Mouse (Mus musculus): ENCODE results near the gene Pcif1. TPM values are rescaled to one million over a fixed set of nuclear protein-coding genes. Genes with fewer than 3 reads are reported as not detected.

Pcif1 gene
- total RNA-seq, 2 experiments from 2014 or later, result 35.1 to 48.6 TPM

GRCm38 (mm10) chr2:164916820-164917219, 37.7 kb downstream of the Pcif1 start:
- DNase-seq (ENCODE audit: low spot score in 2 of 2), result no peak

GRCm38 (mm10) chr2:164917371-164917770, 38.3 kb downstream of the Pcif1 start:
- no peak for DNase-seq (ENCODE audit: low spot score in 2 of 2)

GRCm38 (mm10) chr2:164918325-164918724, 39.2 kb downstream of the Pcif1 start:
- no peak for DNase-seq (ENCODE audit: low spot score in 2 of 2)

DNA sequence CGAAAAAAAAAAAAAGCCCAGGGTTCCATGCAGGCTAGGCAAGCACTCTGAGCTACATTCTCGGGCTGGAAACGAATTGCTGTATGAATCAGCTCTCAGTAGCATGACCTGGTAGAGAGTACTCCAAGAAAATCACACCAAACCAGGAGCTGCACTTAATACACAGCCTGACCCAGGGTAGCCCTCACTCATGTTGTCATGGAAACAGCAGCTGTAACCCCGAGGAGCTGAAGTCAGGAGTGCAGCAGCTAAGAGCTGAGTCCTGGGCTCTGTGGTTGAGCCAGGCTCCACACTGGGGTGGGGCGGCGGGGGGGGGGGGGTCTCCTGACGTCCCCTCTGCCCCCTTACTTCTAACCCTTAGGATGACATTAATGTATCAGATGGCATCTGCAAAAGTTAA, 42.9 kb downstream of the Pcif1 start:
- no peak for DNase-seq (ENCODE audit: low spot score in 2 of 2)

GRCm38 (mm10) chr2:164923291-164923690, 44.2 kb downstream of the Pcif1 start:
- DNase-seq (ENCODE audit: low spot score in 2 of 2), result no peak

DNA sequence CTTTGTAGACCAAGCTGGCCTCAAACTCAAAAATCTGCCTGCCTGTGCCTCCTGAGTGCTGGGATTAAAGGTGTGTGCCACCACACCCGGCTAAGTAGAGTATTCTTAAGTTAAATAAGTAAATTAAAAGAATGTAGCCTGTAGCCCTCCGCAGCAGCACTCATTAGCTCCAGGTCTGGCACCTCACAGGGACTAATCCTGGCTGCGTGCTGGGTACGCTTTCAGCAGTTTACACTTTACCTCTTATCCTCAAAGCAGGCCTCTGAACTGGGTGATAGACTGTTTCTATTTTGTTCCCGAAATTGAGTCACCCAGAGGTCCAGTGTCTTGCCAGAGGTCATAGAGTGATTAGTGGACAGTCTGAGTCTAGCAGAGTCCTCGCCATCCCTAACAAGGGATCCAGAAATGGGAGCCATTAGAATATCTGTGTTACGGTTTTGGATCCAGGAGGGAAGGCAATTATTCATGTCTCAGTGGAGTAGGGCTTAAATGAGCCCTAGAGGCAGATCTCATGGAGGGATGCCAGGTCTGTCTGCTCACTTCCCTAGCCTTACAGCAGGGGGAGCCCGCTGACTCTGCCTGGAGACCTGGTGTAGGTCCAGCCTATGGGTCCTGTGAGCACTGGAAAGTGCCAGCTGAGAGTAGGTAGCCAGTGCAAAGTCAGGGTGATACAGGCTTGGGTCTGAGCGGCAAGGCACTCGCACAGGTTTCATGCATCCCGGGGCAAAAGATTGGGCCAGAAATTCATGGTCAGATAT, 45.2 kb downstream of the Pcif1 start:
- DNase-seq (ENCODE audit: low spot score in 2 of 2), result peak; percentile 85 to 87

GRCm38 (mm10) chr2:164930706-164931581, 51.8 kb downstream of the Pcif1 start:
- DNase-seq (ENCODE audit: low spot score in 2 of 2), result no peak

- no peak for DNase-seq (ENCODE audit: low spot score in 2 of 2)
Observed at GRCm38 (mm10) chr2:164933534-164933933, 54.4 kb downstream of the Pcif1 start.

GRCm38 (mm10) chr2:164935991-164936390, 56.9 kb downstream of the Pcif1 start:
- DNase-seq (ENCODE audit: low spot score in 2 of 2), result no peak

DNA sequence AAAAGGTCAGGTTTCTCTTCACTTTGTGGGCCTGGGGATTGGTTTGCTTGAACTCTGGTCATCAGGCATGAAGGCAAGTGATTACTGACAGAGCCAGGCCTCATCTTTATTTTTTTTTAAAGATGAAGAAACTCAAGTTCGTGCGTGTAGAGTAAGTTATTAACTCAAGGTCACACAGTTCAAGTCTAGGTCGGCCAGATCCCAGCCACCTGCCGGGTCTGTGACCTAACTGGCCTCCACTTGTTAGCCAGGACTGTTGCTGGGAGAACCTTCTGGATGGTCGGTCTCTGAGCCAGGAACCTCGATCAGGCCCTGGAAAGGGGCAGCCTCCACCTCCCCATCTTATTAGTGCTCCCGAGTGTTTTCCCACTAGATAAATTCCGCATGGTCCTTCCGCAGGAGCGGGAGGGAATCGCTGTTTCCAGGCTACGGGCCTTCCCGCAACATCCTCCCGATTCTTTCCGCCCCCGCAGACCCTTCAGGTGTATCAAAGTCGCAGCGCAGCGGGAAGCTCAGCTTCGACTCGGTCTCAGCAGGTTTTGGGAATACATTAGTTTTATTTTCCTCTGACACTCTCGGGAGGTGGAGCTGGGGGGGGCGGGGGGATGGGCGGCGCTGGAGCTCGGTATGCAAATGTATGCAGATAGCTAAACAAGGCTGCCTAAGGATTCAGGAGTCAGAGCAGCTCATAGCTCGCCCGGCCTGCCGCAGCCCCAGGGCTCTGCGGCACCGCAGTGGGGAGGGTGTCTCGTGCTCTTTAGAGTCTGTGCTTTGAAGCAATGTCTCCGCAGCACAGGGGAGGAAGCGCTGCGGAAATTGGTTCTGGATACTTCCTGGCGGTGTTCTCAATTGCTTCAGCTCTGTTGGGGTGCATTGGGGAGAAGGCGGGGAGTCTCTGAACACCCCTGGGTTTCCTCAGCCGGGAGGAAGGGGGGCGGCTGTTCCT, 59.3 kb downstream of the Pcif1 start:
- DNase-seq (ENCODE audit: low spot score in 2 of 2), result no peak

GRCm38 (mm10) chr2:164939106-164939505, 60.0 kb downstream of the Pcif1 start:
- DNase-seq (ENCODE audit: low spot score in 2 of 2), result no peak

GRCm38 (mm10) chr2:164940140-164940830, 61.2 kb downstream of the Pcif1 start, which contains the start of gene Mmp9:
Gene Mmp9 (plus strand): TSS chr2:164940780.
- DNase-seq (ENCODE audit: low spot score in 2 of 2), result no peak

DNA sequence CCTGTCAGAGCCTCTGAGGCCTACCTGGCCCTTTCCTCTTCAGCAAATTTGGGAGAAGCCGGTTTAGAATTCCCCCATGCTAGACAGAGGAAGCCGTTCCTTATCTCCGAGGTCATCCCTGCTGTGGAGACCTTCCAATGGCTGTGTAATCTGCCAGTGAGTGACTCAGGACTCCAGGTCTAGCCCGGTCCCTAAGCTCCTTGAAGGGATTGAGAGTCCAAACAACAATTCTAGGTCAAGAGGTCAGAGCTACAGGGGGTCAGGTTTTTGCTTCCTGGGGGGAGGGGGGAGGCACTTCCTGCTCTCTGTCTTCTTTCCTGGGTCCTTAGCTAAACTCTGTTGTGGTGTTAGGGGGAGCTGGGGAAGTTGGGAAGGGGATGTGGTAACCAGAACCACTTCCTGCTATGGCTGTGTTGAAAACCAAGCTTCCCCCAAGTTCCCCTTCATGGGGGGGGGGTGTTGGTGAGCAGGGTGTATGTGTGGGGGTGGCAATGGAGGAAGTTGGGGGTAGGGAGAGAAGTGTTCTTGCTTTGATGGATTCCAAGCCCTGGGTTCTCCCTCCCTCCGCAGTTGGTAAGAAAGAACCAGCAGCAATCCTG, 63.7 kb downstream of the Pcif1 start:
- DNase-seq (ENCODE audit: low spot score in 2 of 2), result no peak

Other genes starting within 250 kb of the Pcif1 start
- gene Wfdc16, start 240.5 kb upstream of the Pcif1 start, total RNA-seq (2021), result not detected
- not detected for gene Wfdc10, start 223.3 kb upstream of the Pcif1 start, total RNA-seq (2021)
- not detected for gene Wfdc9, start 222.7 kb upstream of the Pcif1 start, total RNA-seq (2021)
- gene Wfdc11, start 205.2 kb upstream of the Pcif1 start, total RNA-seq (2021), result not detected
- gene Wfdc13, start 194.2 kb upstream of the Pcif1 start, total RNA-seq (2021), result not detected
- not detected for gene Spint4, start 180.8 kb upstream of the Pcif1 start, total RNA-seq (2021)
- not detected for gene Spint5, start 164.0 kb upstream of the Pcif1 start, total RNA-seq (2021)
- under 1 TPM; 0.20 to 0.45 TPM for gene Wfdc3, start 133.4 kb upstream of the Pcif1 start, total RNA-seq (2021)
- 10 to 100 TPM; 34.0 to 35.2 TPM for gene Dnttip1, start 133.3 kb upstream of the Pcif1 start, total RNA-seq (2021)
- gene Ube2c, start 109.4 kb upstream of the Pcif1 start, total RNA-seq (2021), result 1 to 10 TPM; 1.4 to 4.0 TPM
- 10 to 100 TPM in 1 of 2 experiments, not detected in 1; 11.3 TPM for gene Tnnc2, start 99.3 kb upstream of the Pcif1 start, total RNA-seq (2021)
- gene Snx21, start 93.5 kb upstream of the Pcif1 start, total RNA-seq (2021), result 10 to 100 TPM; 25.0 to 28.4 TPM
- gene Acot8, start 74.4 kb upstream of the Pcif1 start, total RNA-seq (2021), result 10 to 100 TPM; 32.6 to 36.6 TPM
- gene Zswim3, start 74.2 kb upstream of the Pcif1 start, total RNA-seq (2021), result 1 to 10 TPM; 4.2 to 5.3 TPM
- 10 to 100 TPM; 11.0 to 11.4 TPM for gene Zswim1, start 56.6 kb upstream of the Pcif1 start, total RNA-seq (2021)
- gene Spata25, start 50.8 kb upstream of the Pcif1 start, total RNA-seq (2021), result not detected
- gene Ctsa, start 46.4 kb upstream of the Pcif1 start, total RNA-seq (2021), result 100 to 1,000 TPM; 103 to 106 TPM
- 1 to 10 TPM; 1.4 to 1.7 TPM for gene Neurl2, start 45.8 kb upstream of the Pcif1 start, total RNA-seq (2021)
- gene Pltp, start 21.6 kb upstream of the Pcif1 start, total RNA-seq (2021), result 10 to 100 TPM; 22.5 to 55.9 TPM
- gene Zfp335, start 32.5 kb downstream of the Pcif1 start, total RNA-seq (2021), result 10 to 100 TPM; 20.9 to 22.4 TPM
- 1 to 10 TPM in 1 of 2 experiments, under 1 TPM in 1; 0.89 to 2.7 TPM for gene Mmp9, start 61.5 kb downstream of the Pcif1 start, total RNA-seq (2021)
- gene Slc12a5, start 81.5 kb downstream of the Pcif1 start, total RNA-seq (2021), result 1 to 10 TPM; 5.2 to 9.0 TPM
- 10 to 100 TPM; 35.7 to 41.6 TPM for gene Ncoa5, start 155.6 kb downstream of the Pcif1 start, total RNA-seq (2021)
- 1 to 10 TPM; 1.9 to 2.2 TPM for gene Cd40, start 176.3 kb downstream of the Pcif1 start, total RNA-seq (2021)
- gene 1700025C18Rik, start 211.4 kb downstream of the Pcif1 start, total RNA-seq (2021), result not detected